Mouse (Mus musculus) brown adipose tissue, adult 24 weeks (tissue): ENCODE measurements at regions not wholly inside any gene's neighbourhood (a gene's known extent, or its start where the extent isn't known, plus 50 kb on each side); places are given as distances from the start of the nearest gene placed in this dataset.

Experiments
- H3K27ac ChIP-seq: fragments of 200-500 bp; replicated peaks from 2 replicates; pipeline ENCODE4 v1.5.1; 2012; ENCODE audit warnings: low read depth, mild to moderate bottlenecking, low read length
- H3K4me1 ChIP-seq: fragments of 200-500 bp; 2 replicates; pipeline ENCODE4 v1.6.1; 2012; ENCODE audit warnings: low read length, mixed read lengths; ENCODE audit not compliant: control insufficient read depth, insufficient read depth, insufficient read length
- H3K4me3 ChIP-seq: fragments of 200-500 bp; 2 replicates; pipeline ENCODE4 v1.5.1; 2012; ENCODE audit warnings: low read depth, mild to moderate bottlenecking, low read length, moderate library complexity; ENCODE audit not compliant: insufficient read depth

- H3K4me1 ChIP-seq = no peaks in the 10 kb centered on the region
- H3K27ac ChIP-seq = no peak overlapping the region
- no peak overlapping the region for H3K4me3 ChIP-seq
These were observed 762.3 kb downstream of the Nedd1 start for GRCm38 (mm10) chr10:91959734-91960492.

- no peak overlapping the region for H3K27ac ChIP-seq
- H3K4me3 ChIP-seq = no peak overlapping the region
- no peaks in the 10 kb centered on the region for H3K4me1 ChIP-seq
These were observed 769.1 kb downstream of the Nedd1 start for GRCm38 (mm10) chr10:91953078-91953477.

GRCm38 (mm10) chr10:91923626-91924025, 742.5 kb upstream of the Tmpo start:
- Histone ChIP-seq H3K4me3 (no peak overlapping the region), H3K4me1 (no peaks in the 10 kb centered on the region), H3K27ac (no peak overlapping the region)

GRCm38 (mm10) chr10:91889864-91890263, 708.7 kb upstream of the Tmpo start:
- no peaks in the 10 kb centered on the region for H3K4me1 ChIP-seq
- H3K27ac ChIP-seq = no peak overlapping the region
- H3K4me3 ChIP-seq = no peak overlapping the region

GRCm38 (mm10) chr10:91888537-91888936, 707.4 kb upstream of the Tmpo start:
- no peak overlapping the region for H3K4me3 ChIP-seq
- H3K27ac ChIP-seq = no peak overlapping the region
- no peaks in the 10 kb centered on the region for H3K4me1 ChIP-seq

- Histone ChIP-seq H3K4me1 (no peaks in the 10 kb centered on the region), H3K4me3 (no peak overlapping the region), H3K27ac (no peak overlapping the region)
These were observed 702.0 kb upstream of the Tmpo start for GRCm38 (mm10) chr10:91883155-91883554.

GRCm38 (mm10) chr10:91882481-91882880, 701.4 kb upstream of the Tmpo start:
- Histone ChIP-seq H3K4me3 (no peak overlapping the region), H3K4me1 (no peaks in the 10 kb centered on the region), H3K27ac (no peak overlapping the region)

- no peaks in the 10 kb centered on the region for H3K4me1 ChIP-seq
- no peak overlapping the region for H3K27ac ChIP-seq
- H3K4me3 ChIP-seq = no peak overlapping the region
These were observed 700.6 kb upstream of the Tmpo start for GRCm38 (mm10) chr10:91881521-91882228.

- Histone ChIP-seq H3K4me3 (no peak overlapping the region), H3K4me1 (no peaks in the 10 kb centered on the region), H3K27ac (no peak overlapping the region)
These were observed 694.3 kb upstream of the Tmpo start for GRCm38 (mm10) chr10:91875450-91875849.

GRCm38 (mm10) chr10:91871244-91871643, 690.1 kb upstream of the Tmpo start:
- Histone ChIP-seq H3K27ac (no peak overlapping the region), H3K4me1 (no peaks in the 10 kb centered on the region)

GRCm38 (mm10) chr10:91858711-91859595, 677.8 kb upstream of the Tmpo start:
- Histone ChIP-seq H3K27ac (no peak overlapping the region), H3K4me3 (no peak overlapping the region), H3K4me1 (no peaks in the 10 kb centered on the region; the same call in 1 of the 2 replicates)

More at GRCm38 (mm10) chr10:91871244-91871643, 690.1 kb upstream of the Tmpo start:
- no peak overlapping the region for H3K4me3 ChIP-seq

GRCm38 (mm10) chr10:91827074-91827473, 646.0 kb upstream of the Tmpo start:
- Histone ChIP-seq H3K4me3 (no peak overlapping the region), H3K27ac (no peak overlapping the region), H3K4me1 (no peaks in the 10 kb centered on the region)

- no peaks in the 10 kb centered on the region for H3K4me1 ChIP-seq
- no peak overlapping the region for H3K27ac ChIP-seq
- H3K4me3 ChIP-seq = no peak overlapping the region
These were observed 642.4 kb upstream of the Tmpo start for GRCm38 (mm10) chr10:91823499-91823898.

- Histone ChIP-seq H3K4me1 (no peaks in the 10 kb centered on the region), H3K27ac (no peak overlapping the region), H3K4me3 (no peak overlapping the region)
These were observed 623.8 kb upstream of the Tmpo start for GRCm38 (mm10) chr10:91804870-91805269.
